Mouse (Mus musculus): ENCODE data around the gene Olfr1136.

The Olfr1136 gene

DNA sequence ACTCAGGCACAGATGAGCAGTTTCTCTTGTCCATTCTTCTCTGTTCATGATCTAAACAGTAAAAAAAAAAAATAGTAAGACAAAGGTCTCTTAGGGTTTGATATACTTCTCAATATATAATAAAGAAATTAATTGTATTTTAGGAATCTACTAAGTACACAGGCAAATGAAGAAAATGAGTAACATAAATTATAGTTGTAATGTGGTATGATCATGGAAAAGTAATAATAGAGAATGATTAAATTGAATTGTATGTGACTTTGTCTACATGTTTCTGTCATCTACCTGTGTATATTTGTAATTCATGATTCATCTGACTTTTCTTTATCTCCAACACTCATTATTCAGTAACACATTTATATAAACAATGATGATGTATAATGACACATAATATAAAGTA is at the start of gene Olfr1136:
Gene Olfr1136, minus strand, starts transcription at position 101 of the 400 bp plus-strand sequence.
- no peak for DNase-seq (ENCODE audit: low read depth, low spot score)

DNA sequence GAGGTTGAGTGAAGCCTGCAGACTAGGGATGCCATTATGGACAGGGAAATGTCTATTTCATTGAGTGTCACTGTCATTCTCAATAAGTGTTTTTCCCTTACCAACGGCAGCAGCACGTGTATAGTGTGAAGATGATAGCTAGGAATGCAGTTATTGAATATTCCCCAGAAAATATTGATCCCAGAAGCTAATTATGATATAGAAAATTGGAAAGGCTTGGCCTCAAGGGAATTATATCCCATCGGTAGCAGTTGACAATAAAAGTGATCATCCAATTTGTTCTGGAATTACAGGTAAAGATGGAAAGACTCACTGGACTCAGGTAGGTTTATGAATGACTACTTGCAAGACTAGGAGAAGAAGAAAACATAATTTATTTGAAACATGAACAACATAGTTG is 49.7 kb upstream of the Olfr1136 start, which contains the start of gene Olfr1140:
Gene Olfr1140, plus strand, starts transcription at position 301 of the 400 bp plus-strand sequence.
- no peak for DNase-seq (ENCODE audit: low read depth, low spot score)

DNA sequence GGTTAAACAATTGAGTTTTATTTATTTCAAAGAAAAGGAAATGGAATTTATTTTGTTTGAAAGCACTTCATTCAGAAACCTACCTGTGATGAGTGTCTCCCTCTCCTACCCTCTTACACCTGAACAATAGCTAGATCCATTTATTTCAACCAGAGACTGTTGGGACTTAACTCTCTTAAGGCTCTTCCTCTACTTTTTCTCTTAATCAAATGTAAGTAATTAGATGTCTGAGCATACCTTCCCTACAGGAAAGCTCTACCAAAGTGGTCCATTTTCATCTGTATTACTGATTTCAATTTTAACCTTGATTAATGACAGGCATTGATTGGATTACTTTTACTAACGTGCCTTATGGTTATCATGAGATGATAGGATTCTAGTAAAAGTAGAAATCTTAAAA is 46.1 kb upstream of the Olfr1136 start, which contains the start of gene Olfr1138:
Gene Olfr1138, minus strand, starts transcription at position 101 of the 400 bp plus-strand sequence.
- no peak for DNase-seq (ENCODE audit: low read depth, low spot score)

DNA sequence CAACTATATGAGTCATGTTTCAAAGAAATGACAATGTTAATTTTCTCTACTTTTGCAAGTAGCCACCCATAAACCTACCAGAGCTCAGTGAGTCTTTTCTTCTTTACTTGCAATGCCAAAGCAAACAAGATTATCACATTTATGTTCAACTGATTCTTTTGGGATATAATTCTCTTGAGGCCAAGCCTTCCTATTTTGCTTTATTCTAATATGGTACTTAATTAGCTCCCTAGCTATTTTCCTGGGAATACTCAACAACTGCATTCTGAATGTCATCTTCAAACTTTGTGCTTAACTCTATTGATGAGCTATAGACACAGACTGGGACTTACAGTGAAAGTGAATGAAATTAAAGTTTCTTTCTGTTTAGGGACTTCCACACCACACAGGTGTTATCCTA is 19.3 kb upstream of the Olfr1136 start, which contains the start of gene Olfr1137:
Gene Olfr1137, minus strand, starts transcription at position 101 of the 400 bp plus-strand sequence.
- DNase-seq (ENCODE audit: low read depth, low spot score): no peak

DNA sequence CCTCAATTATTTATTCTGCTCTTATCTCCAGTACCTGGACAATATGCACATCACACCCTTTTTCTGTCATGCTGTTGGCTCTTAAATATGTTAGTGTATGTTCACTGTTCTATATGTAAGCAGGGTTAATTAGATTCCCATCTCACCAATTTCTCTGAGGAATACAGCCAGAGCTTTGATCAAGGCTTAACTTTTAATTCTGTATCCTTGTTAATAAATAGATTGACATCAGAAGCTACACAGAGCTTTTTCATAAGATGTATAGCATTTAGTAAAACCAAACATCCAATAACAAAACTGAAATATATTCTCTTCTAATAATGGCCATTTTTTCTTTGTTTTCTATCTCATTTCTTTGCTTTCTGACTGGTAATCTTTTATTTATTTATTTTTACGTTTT is 20.2 kb downstream of the Olfr1136 start, which contains the start of gene Olfr1135:
Gene Olfr1135, minus strand, starts transcription at position 101 of the 400 bp plus-strand sequence.
- DNase-seq (ENCODE audit: low read depth, low spot score): no peak

DNA sequence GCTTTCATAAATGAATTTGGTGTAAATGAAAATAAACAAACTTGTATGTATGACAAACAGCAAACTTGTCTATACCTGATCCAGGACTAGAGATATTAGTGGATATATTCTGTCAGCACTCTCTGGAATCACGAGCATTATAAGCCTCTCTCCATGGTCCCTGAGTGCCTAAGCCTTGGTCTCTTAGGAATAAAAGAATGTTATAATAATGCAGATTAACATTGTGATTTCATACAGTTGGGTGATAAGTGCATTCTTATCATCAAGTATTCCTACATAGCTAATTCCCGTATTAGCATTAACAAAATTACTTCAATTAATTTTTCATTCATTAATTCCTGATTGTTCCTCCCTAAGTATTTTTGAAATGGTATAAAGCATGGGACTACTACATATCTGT is 35.4 kb downstream of the Olfr1136 start, which contains the start of gene Olfr1134:
Gene Olfr1134, minus strand, starts transcription at position 101 of the 400 bp plus-strand sequence.
- DNase-seq (ENCODE audit: low read depth, low spot score): no peak

DNA sequence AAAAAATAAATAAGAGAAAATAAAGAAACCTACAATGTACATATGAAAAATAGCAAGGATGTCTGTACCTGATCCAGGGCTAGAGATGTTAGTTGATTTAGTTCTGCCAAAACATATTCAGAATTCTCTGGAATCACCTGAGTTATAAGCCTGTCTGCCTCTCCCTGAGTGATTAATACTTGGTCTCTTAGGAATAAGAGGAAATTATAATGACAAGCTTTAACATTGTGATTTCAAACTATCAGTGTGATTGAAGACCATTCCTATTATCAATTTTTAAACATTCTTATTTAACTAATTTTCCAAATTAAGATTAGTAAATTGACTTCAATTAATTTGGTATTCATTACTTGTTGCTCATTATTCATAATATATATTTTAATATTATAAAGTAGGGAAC is 46.5 kb downstream of the Olfr1136 start, which contains the start of gene Olfr1133:
Gene Olfr1133, minus strand, starts transcription at position 101 of the 400 bp plus-strand sequence.
- no peak for DNase-seq (ENCODE audit: low read depth, low spot score)
